Mouse (Mus musculus) left cerebral cortex, adult 2 months (tissue): ENCODE measurements around the gene Grid2. TPM values are rescaled to one million over a fixed set of nuclear protein-coding genes. Genes with fewer than 3 reads are reported as not detected.

Experiments used
- DNase-seq, 2 experiments: peaks; one replicate each; pipeline ENCODE4 v3.0.0; 2021 to 2022; ENCODE audit warnings: low spot score in 2 of 2, mixed read lengths in 1 of 2; ENCODE audit errors: extremely low spot score in 1 of 2
- H3K27ac ChIP-seq: fragments of 200-600 bp; 2 replicates; pipeline ENCODE4 v1.8.1; 2022
- H3K4me3 ChIP-seq: fragments of 200-600 bp; 2 replicates; pipeline ENCODE4 v1.8.1; 2022
- CTCF ChIP-seq: fragments of 200-600 bp; IDR thresholded peaks from 2 replicates; pipeline ENCODE4 v1.8.1; 2022; ENCODE audit warnings: antibody characterized with exemption, mild to moderate bottlenecking, moderate library complexity
- intact Hi-C: fragments of 180-260 bp; cut with DNase I; formaldehyde crosslinking; loops from one replicate; pipeline ENCODE4 v1.15.1; 2025
- total RNA-seq, 2 experiments: library from RNA; stranded (reverse); gene quantifications; 2 replicates each; pipeline ENCODE4 v1.2.3; 2021

Gene Grid2
- total RNA-seq, 2 experiments from 2014 or later, result 18.6 to 18.8 TPM

- no peak for DNase-seq
- H3K4me3 ChIP-seq, result no peak overlapping the region
- intact Hi-C loops, result no loop called here
Measured at GRCm38 (mm10) chr6:63659423-63659822, 403.7 kb downstream of the Grid2 start.

GRCm38 (mm10) chr6:63685689-63686088 lies 430.0 kb downstream of the Grid2 start:
- no peak for TF ChIP-seq CTCF
- intact Hi-C loops, result no loop called here
- H3K27ac ChIP-seq, result no peak overlapping the region
- no peak overlapping the region for H3K4me3 ChIP-seq
- no peak for DNase-seq

More at GRCm38 (mm10) chr6:63659423-63659822, 403.7 kb downstream of the Grid2 start:
- no peak for TF ChIP-seq CTCF
- no peak overlapping the region for H3K27ac ChIP-seq

- intact Hi-C loops, result no loop called here
Measured at GRCm38 (mm10) chr6:63701684-63702083, 446.0 kb downstream of the Grid2 start.

GRCm38 (mm10) chr6:63733740-63734139 lies 478.1 kb downstream of the Grid2 start:
- DNase-seq, result no peak
- intact Hi-C loops, result no loop called here

More at GRCm38 (mm10) chr6:63701684-63702083, 446.0 kb downstream of the Grid2 start:
- no peak overlapping the region for H3K27ac ChIP-seq
- no peak for DNase-seq
- TF ChIP-seq CTCF, result no peak
- no peak overlapping the region for H3K4me3 ChIP-seq

GRCm38 (mm10) chr6:63762535-63762934 lies 506.9 kb downstream of the Grid2 start:
- intact Hi-C loops, result no loop called here
- TF ChIP-seq CTCF, result no peak
- Histone ChIP-seq H3K27ac (no peak overlapping the region), H3K4me3 (no peak overlapping the region)
- DNase-seq, result no peak

More at GRCm38 (mm10) chr6:63733740-63734139, 478.1 kb downstream of the Grid2 start:
- Histone ChIP-seq H3K4me3 (no peak overlapping the region), H3K27ac (no peak overlapping the region)
- TF ChIP-seq CTCF, result no peak

GRCm38 (mm10) chr6:63794679-63795078 lies 539.0 kb downstream of the Grid2 start:
- Histone ChIP-seq H3K4me3 (no peak overlapping the region), H3K27ac (no peak overlapping the region)
- no peak for DNase-seq
- TF ChIP-seq CTCF, result no peak
- intact Hi-C loops, result no loop called here

- H3K4me3 ChIP-seq, result no peak overlapping the region
- intact Hi-C loops, result no loop called here
- no peak overlapping the region for H3K27ac ChIP-seq
- DNase-seq, result no peak
- no peak for TF ChIP-seq CTCF
Measured at GRCm38 (mm10) chr6:63820236-63820635, 564.6 kb downstream of the Grid2 start.

GRCm38 (mm10) chr6:63862628-63863027 lies 607.0 kb downstream of the Grid2 start:
- no peak for DNase-seq
- Histone ChIP-seq H3K4me3 (no peak overlapping the region), H3K27ac (no peak overlapping the region)
- no peak for TF ChIP-seq CTCF
- intact Hi-C loops, result no loop called here

GRCm38 (mm10) chr6:63877088-63877764 lies 621.5 kb downstream of the Grid2 start:
- intact Hi-C loops, result no loop called here
- DNase-seq, result no peak
- TF ChIP-seq CTCF, result no peak
- H3K27ac ChIP-seq, result no peak overlapping the region
- H3K4me3 ChIP-seq, result no peak overlapping the region

GRCm38 (mm10) chr6:63877765-63878345 lies 622.2 kb downstream of the Grid2 start:
- DNase-seq, result no peak
- no peak for TF ChIP-seq CTCF
- H3K4me3 ChIP-seq, result no peak overlapping the region
- intact Hi-C loops, result no loop called here
- H3K27ac ChIP-seq, result no peak overlapping the region

GRCm38 (mm10) chr6:63894714-63895113 lies 639.0 kb downstream of the Grid2 start:
- no peak for DNase-seq
- H3K27ac ChIP-seq, result no peak overlapping the region
- intact Hi-C loops, result no loop called here
- TF ChIP-seq CTCF, result no peak
- H3K4me3 ChIP-seq, result no peak overlapping the region

- Histone ChIP-seq H3K4me3 (no peak overlapping the region), H3K27ac (no peak overlapping the region)
- TF ChIP-seq CTCF, result no peak
- intact Hi-C loops, result no loop called here
- no peak for DNase-seq
Measured at GRCm38 (mm10) chr6:63898171-63898570, 642.5 kb downstream of the Grid2 start.

GRCm38 (mm10) chr6:63917035-63917570 lies 661.4 kb downstream of the Grid2 start:
- no peak for DNase-seq
- Histone ChIP-seq H3K4me3 (no peak overlapping the region), H3K27ac (no peak overlapping the region)
- no peak for TF ChIP-seq CTCF
- intact Hi-C loops, result no loop called here
